Mouse (Mus musculus) embryonic facial prominence, embryonic 10.5 days (tissue): Measurements from ENCODE around the gene Fgfr2. TPM values are rescaled to one million over a fixed set of nuclear protein-coding genes. Genes with fewer than 3 reads are reported as not detected.
A peak's percentile ranks its signal among the peaks of the same experiment; 100 is the strongest.

Source experiments
- DNase-seq: peaks from one replicate; pipeline ENCODE4 v3.0.0-alpha.2; 2017; ENCODE audit warnings: low spot score
- H3K27ac ChIP-seq: fragments of 300-500 bp; sonication (generic); replicated peaks from 2 replicates; pipeline ENCODE4 v1.5.1; 2016; ENCODE audit warnings: mild to moderate bottlenecking
- H3K27me3 ChIP-seq: fragments of 300-500 bp; sonication (generic); replicated peaks from 2 replicates; pipeline ENCODE4 v1.6.1; 2016; ENCODE audit warnings: low read depth, mild to moderate bottlenecking; ENCODE audit not compliant: poor library complexity, severe bottlenecking
- H3K36me3 ChIP-seq: fragments of 300-500 bp; sonication (generic); replicated peaks from 2 replicates; pipeline ENCODE4 v1.6.1; 2016; ENCODE audit warnings: mild to moderate bottlenecking, moderate library complexity
- H3K4me1 ChIP-seq: fragments of 300-500 bp; sonication (generic); 2 replicates; pipeline ENCODE4 v1.6.1; 2016
- H3K4me3 ChIP-seq: fragments of 300-500 bp; sonication (generic); 2 replicates; pipeline ENCODE4 v1.5.1; 2016; ENCODE audit warnings: mild to moderate bottlenecking, moderate library complexity
- H3K9me3 ChIP-seq: fragments of 300-500 bp; sonication (generic); 2 replicates; pipeline ENCODE4 v1.6.1; 2016; ENCODE audit warnings: mild to moderate bottlenecking
- WGBS: fragments of 180-500 bp; shearing (Covaris S2); methylation state at CpG from one replicate; pipeline ENCODE4 v1.1.7; 2016; 5-methylcytosine and 5-hydroxymethylcytosine counted together
- polyA plus RNA-seq: library from polyadenylated mRNA; unstranded; fragments of >200 nt; fragmentation: Nextera tagmentation; extraction: Ambion mirVana; gene quantifications from 2 replicates; pipeline ENCODE4 v1.2.1, GENCODE M21; 2016

Fgfr2 gene
- polyA plus RNA-seq, 1 experiment from 2014 or later = 74.3 TPM

GRCm38 (mm10) chr7:132333078-132333477 is 790.1 kb downstream of the Fgfr2 start:
- DNase-seq = no peak
- H3K27me3 ChIP-seq = peaks cover 5% of the 10 kb centered on the region; the same call in 1 of the 2 replicates
- H3K4me1 ChIP-seq = peaks cover 42% of the 10 kb centered on the region
- 0 out of 2 replicates have a peak, but pooled peaks cover 4% of the 10 kb centered on the region for H3K9me3 ChIP-seq
- H3K4me3 ChIP-seq = no peak overlapping the region
- peak overlapping the region; percentile 45 for H3K27ac ChIP-seq
- no peaks in the 10 kb centered on the region for H3K36me3 ChIP-seq
- 75% methylated on average over 1 of the region's 1 CpGs for WGBS

GRCm38 (mm10) chr7:132332176-132332575 is 791.0 kb downstream of the Fgfr2 start:
- peak overlapping the region; percentile 45 for H3K27ac ChIP-seq
- H3K9me3 ChIP-seq = 0 out of 2 replicates have a peak, but pooled peaks cover 4% of the 10 kb centered on the region
- H3K4me3 ChIP-seq = no peak overlapping the region
- no peaks in the 10 kb centered on the region for H3K36me3 ChIP-seq
- DNase-seq = peak; percentile 38
- 42% methylated on average over 11 of the region's 11 CpGs for WGBS
- peaks cover 33% of the 10 kb centered on the region for H3K4me1 ChIP-seq
- H3K27me3 ChIP-seq = peaks cover 4% of the 10 kb centered on the region; the same call in 1 of the 2 replicates

- Histone ChIP-seq H3K4me3 (no peak overlapping the region), H3K27me3 (peaks cover 4% of the 10 kb centered on the region; the same call in 1 of the 2 replicates), H3K4me1 (peaks cover 22% of the 10 kb centered on the region), H3K27ac (no peak overlapping the region), H3K9me3 (no peaks in the 10 kb centered on the region), H3K36me3 (no peaks in the 10 kb centered on the region)
- no peak for DNase-seq
- WGBS = 69% methylated on average over 1 of the region's 1 CpGs
These were observed 793.0 kb downstream of the Fgfr2 start for GRCm38 (mm10) chr7:132330179-132330578.

- peaks cover 4% of the 10 kb centered on the region; the same call in 1 of the 2 replicates for H3K27me3 ChIP-seq
- peaks cover 22% of the 10 kb centered on the region for H3K4me1 ChIP-seq
- DNase-seq = no peak
- no peaks in the 10 kb centered on the region for H3K36me3 ChIP-seq
- H3K9me3 ChIP-seq = no peaks in the 10 kb centered on the region
- H3K4me3 ChIP-seq = no peak overlapping the region
- H3K27ac ChIP-seq = no peak overlapping the region
- 85% methylated on average over 1 of the region's 1 CpGs for WGBS
These were observed 794.5 kb downstream of the Fgfr2 start for GRCm38 (mm10) chr7:132328648-132329047.

GRCm38 (mm10) chr7:132325549-132326331 is 797.4 kb downstream of the Fgfr2 start:
- WGBS = 85% methylated on average over 5 of the region's 5 CpGs
- H3K4me1 ChIP-seq = peaks cover 2% of the 10 kb centered on the region
- no peaks in the 10 kb centered on the region for H3K9me3 ChIP-seq
- no peak overlapping the region for H3K27ac ChIP-seq
- no peak overlapping the region for H3K4me3 ChIP-seq
- peaks cover 16% of the 10 kb centered on the region; the same call in 1 of the 2 replicates for H3K27me3 ChIP-seq
- H3K36me3 ChIP-seq = no peaks in the 10 kb centered on the region
- DNase-seq = no peak

GRCm38 (mm10) chr7:132323430-132323829 is 799.7 kb downstream of the Fgfr2 start:
- no peak overlapping the region for H3K27ac ChIP-seq
- H3K9me3 ChIP-seq = no peaks in the 10 kb centered on the region
- no peak for DNase-seq
- peaks cover 26% of the 10 kb centered on the region for H3K27me3 ChIP-seq
- H3K4me3 ChIP-seq = no peak overlapping the region
- WGBS = 82% methylated on average over 5 of the region's 5 CpGs
- H3K36me3 ChIP-seq = no peaks in the 10 kb centered on the region
- peaks cover 1% of the 10 kb centered on the region for H3K4me1 ChIP-seq

- Histone ChIP-seq H3K4me1 (peaks cover 13% of the 10 kb centered on the region), H3K27me3 (peaks cover 36% of the 10 kb centered on the region), H3K27ac (no peak overlapping the region), H3K4me3 (no peak overlapping the region), H3K36me3 (no peaks in the 10 kb centered on the region), H3K9me3 (no peaks in the 10 kb centered on the region)
- DNase-seq = no peak
- 87% methylated on average over 2 of the region's 2 CpGs for WGBS
These were observed 801.7 kb downstream of the Fgfr2 start for GRCm38 (mm10) chr7:132321392-132321958.

- H3K4me3 ChIP-seq = peak within 1 kb of the TSS; percentile 88
- peaks cover 54% of the 10 kb centered on the region for H3K4me1 ChIP-seq
- peaks cover 56% of the 10 kb centered on the region for H3K27me3 ChIP-seq
- H3K36me3 ChIP-seq = no peaks in the 10 kb centered on the region
- peak within 1 kb of the TSS; percentile 90 for H3K27ac ChIP-seq
- under 1% methylated on average over 34 of the region's 34 CpGs for WGBS
- DNase-seq = peak; percentile 85
- no peaks in the 10 kb centered on the region for H3K9me3 ChIP-seq
These were observed 806.1 kb downstream of the Fgfr2 start, which contains the start of gene Chst15 for GRCm38 (mm10) chr7:132317036-132317541. Gene Chst15 (minus strand): TSS chr7:132317228.

GRCm38 (mm10) chr7:132316101-132317035 is 806.8 kb downstream of the Fgfr2 start:
- peak overlapping the region; percentile 88 for H3K4me3 ChIP-seq
- H3K27ac ChIP-seq = peak overlapping the region; percentile 90
- H3K36me3 ChIP-seq = no peaks in the 10 kb centered on the region
- H3K4me1 ChIP-seq = peaks cover 59% of the 10 kb centered on the region
- under 1% methylated on average over 79 of the region's 79 CpGs for WGBS
- DNase-seq = peak; percentile 80
- H3K9me3 ChIP-seq = no peaks in the 10 kb centered on the region
- H3K27me3 ChIP-seq = peaks cover 56% of the 10 kb centered on the region

- H3K4me3 ChIP-seq = peak overlapping the region; percentile 88
- WGBS = 1% methylated on average over 51 of the region's 51 CpGs
- peaks cover 66% of the 10 kb centered on the region for H3K4me1 ChIP-seq
- H3K27me3 ChIP-seq = peaks cover 54% of the 10 kb centered on the region
- H3K36me3 ChIP-seq = no peaks in the 10 kb centered on the region
- no peaks in the 10 kb centered on the region for H3K9me3 ChIP-seq
- peak overlapping the region; percentile 90 for H3K27ac ChIP-seq
- peak; percentile 90 for DNase-seq
These were observed 807.7 kb downstream of the Fgfr2 start for GRCm38 (mm10) chr7:132315149-132316091.

- Histone ChIP-seq H3K36me3 (no peaks in the 10 kb centered on the region), H3K4me3 (no peak overlapping the region), H3K27me3 (peaks cover 34% of the 10 kb centered on the region), H3K4me1 (peaks cover 56% of the 10 kb centered on the region), H3K27ac (no peak overlapping the region), H3K9me3 (no peaks in the 10 kb centered on the region)
- WGBS = 87% methylated on average over 8 of the region's 8 CpGs
- DNase-seq = no peak
These were observed 810.8 kb downstream of the Fgfr2 start for GRCm38 (mm10) chr7:132312396-132312795.
